Mouse (Mus musculus) heart, postnatal 36 days (tissue): ENCODE data around the gene Isy1. TPM values are rescaled to one million over a fixed set of nuclear protein-coding genes. Genes with fewer than 3 reads are reported as not detected.
"Not testable (repeated sequence)": the region's sequence is repeated elsewhere in the genome, so short reads cannot be mapped to it uniquely, and the experiment has no call there.

Experiments used
- DNase-seq, 2 experiments: peaks; one replicate each; pipeline ENCODE4 v3.0.0; 2021 to 2022
- intact Hi-C: fragments of 180-260 bp; cut with DNase I; formaldehyde crosslinking; loops from one replicate; pipeline ENCODE4 v1.15.1; 2025
- total RNA-seq, 2 experiments: library from RNA; stranded (reverse); gene quantifications; 2 replicates each; pipeline ENCODE4 v1.2.3; 2021

The Isy1 gene
- total RNA-seq, 2 experiments from 2014 or later: 18.7 to 18.9 TPM

- DNase-seq: no peak
- intact Hi-C loops: no loop called here
These were observed 57.9 kb downstream of the Isy1 start for GRCm38 (mm10) chr6:87780546-87781301.

DNA sequence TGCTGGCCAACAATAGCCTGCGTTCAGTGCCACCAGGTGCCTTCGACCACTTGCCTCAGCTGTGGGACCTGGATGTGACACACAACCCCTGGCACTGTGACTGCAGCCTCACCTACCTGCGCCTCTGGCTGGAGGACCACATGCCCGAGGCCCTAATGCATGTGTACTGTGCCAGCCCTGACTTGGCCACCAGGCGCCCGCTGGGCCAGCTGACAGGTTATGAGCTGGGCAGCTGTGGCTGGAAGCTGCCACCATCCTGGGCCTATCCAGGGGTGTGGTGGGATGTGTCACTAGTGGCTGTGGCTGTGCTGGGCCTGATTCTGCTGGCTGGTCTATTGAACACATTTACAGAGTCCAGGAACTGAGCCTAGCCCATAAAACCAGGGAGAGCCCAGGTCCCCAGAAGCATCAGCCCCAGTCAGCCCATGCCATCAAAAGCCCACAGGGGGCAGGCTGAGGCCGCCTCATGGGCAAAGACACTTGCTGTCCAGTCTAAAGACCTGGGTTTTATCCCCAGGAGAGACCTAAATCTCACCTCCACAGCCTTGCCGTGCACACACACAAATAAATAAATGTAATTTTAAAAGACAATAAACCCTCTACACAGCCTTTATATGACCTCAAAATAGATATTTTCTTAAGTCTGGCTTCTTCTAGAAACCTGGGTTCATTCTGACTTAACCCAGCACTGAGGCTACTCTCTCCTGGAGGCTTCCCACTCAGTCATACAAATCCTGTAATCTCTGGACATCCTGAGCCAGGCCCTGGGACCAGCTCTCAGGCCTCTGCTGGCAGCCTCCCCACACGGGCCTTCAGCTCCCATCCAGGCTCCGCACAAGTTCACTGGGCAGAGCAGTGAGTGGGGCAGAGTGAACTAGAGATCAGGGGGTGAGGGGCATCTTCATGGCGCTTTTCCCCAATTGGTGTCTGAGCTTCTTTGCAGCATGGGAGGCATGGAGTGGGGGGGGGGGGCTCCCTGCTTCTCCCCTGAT is 59.1 kb downstream of the Isy1 start:
- intact Hi-C loops: no loop called here
- DNase-seq: no peak

DNA sequence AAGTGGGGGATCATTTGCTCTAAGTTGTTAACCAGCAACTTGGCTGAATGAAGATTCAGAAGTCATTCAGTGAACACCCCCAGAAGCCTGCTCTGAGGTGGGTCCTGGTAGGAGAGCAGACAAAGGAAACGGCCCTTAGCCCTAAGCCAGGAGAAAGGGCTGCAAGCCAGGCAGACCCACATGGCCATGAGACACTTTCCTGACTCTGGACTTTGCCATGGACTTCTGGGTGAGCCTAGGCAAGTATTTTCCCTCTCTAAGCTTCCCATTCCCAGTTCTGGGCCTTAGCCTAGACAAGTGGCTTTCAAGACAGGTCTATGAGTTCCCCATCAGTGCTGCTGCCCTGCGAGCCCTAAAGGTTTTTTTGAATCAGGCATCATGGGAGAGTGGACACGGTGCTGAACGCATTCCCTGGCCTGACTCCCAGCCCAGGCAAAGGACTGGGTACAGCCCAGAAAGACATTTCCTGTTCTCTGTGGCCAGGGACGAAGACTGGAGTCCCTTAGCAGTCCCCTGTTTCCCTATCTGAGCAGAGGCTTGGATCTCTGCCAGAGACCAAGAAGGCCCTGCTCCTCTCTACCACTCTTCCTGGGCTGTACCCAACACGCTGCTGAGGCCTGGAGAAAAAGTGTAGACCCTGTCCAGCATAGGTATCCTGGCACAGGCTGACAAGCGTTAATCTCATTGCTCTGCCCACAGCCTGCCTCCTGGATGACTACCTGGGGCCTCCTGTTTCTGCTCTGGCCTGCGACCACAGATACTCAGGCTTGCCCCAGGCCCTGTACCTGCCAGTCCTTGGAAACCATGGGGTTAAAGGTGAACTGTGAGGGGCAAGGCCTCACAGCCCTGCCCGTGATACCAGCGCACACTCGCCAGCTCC is 60.1 kb downstream of the Isy1 start:
- no peak for DNase-seq
- intact Hi-C loops: no loop called here

GRCm38 (mm10) chr6:87777842-87778241 is 60.8 kb downstream of the Isy1 start, which contains the start of gene Gp9:
Gp9 (plus strand) TSS chr6:87778072.
- no peak for DNase-seq
- intact Hi-C loops: no loop called here

DNA sequence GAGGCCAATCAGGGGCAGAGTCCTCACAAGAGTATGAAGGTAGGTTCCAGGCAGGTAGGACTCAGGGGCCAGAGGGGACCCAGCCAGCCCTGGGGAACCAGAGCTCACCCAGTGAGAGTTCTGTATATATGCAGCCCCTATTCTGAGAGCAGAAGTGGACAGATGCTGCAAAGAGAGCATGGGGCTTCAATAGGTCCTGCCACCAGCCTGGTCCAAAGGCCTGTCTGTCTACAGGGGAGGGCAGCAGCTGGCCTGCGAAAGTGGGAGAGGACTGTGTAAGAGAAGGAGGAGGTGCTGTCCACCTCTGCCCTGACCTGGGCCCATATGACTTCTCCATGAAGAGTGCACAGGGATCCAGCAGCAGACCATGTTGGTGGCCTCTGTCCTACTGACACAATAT is 61.9 kb downstream of the Isy1 start:
- intact Hi-C loops: no loop called here

DNA sequence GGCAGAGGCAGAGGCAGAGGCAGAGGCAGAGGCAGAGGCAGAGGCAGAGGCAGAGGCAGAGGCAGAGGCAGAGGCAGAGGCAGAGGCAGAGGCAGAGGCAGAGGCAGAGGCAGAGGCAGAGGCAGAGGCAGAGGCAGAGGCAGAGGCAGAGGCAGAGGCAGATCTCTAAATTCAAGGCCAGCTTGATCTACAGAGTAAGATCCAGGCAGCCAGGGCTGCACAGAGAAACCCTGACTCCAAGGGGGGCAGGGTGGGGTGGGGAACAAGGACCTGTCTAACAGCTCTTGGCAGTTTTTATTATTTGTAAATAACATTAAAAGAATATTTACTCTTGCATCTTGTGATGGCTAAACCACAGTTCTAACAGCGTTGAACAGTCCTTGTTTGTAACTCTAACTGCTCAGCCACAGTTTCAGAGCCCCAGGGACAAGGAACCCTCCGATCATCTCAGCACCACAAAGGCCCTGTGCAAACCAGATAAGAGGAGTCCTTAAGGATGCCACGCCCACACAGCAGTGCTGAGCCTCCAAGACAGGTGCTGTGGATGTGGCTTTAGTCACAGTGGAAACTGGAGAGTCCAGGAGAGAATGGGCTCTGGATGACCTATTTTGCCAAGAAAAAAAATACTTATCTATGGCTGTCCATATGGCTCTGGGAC is 62.9 kb downstream of the Isy1 start:
- intact Hi-C loops: no loop called here
- DNase-seq: no peak

More for the DNA sequence above, 61.9 kb downstream of the Isy1 start:
- no peak for DNase-seq

GRCm38 (mm10) chr6:87774909-87775308 is 63.7 kb downstream of the Isy1 start:
- intact Hi-C loops: loop anchor here (5.0 kb wide), 1 partner anchor 73 kb away; no protein-coding TSS in a partner anchor
- DNase-seq: no peak

- DNase-seq: no peak
- intact Hi-C loops: loop anchor here (5.0 kb wide), 1 partner anchor 72 kb away; no protein-coding TSS in a partner anchor
These were observed 64.1 kb downstream of the Isy1 start for GRCm38 (mm10) chr6:87774466-87774865.

- intact Hi-C loops: loop anchor here (5.0 kb wide), 1 partner anchor 68 kb away; no protein-coding TSS in a partner anchor
- no peak for DNase-seq
These were observed 68.0 kb downstream of the Isy1 start for GRCm38 (mm10) chr6:87770626-87771025.

DNA sequence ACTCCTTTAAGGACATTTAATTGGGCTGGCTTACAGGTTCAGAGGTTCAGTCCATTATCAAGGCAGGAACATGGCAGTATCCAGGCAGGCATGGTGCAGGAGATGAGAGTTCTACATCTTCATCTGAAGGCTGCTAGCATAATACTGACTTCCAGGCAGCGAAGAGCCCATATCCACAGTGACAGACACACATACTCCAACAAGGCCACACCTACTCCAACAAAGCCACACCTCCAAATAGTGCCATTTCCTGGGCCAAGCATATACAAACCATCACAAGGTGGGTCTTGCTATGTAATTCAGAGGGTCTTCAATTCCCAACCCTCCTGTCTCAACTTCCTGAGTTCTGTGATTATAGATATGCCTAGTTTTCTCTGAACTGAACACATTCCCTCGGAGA is 74.3 kb downstream of the Isy1 start:
- intact Hi-C loops: loop anchor here (5.0 kb wide), 3 partner anchors 73 to 233 kb away; partner anchors contain the start of genes Copg1, Gm45140 and Isy1
- DNase-seq: not testable (repeated sequence)

Other genes starting within 250 kb of the Isy1 start
- under 1 TPM; 0.43 to 0.50 TPM for gene Prokr1, start 248.1 kb downstream of the Isy1 start, total RNA-seq
- gene Aplf, start 166.6 kb downstream of the Isy1 start, total RNA-seq: 1 to 10 TPM; 2.3 to 3.4 TPM
- gene Efcc1, start 107.9 kb downstream of the Isy1 start, total RNA-seq: 1 to 10 TPM; 1.2 to 1.4 TPM
- 1 to 10 TPM in 1 of 2 experiments, under 1 TPM in 1; 0.94 to 1.1 TPM for gene Gp9, start 60.7 kb downstream of the Isy1 start, total RNA-seq
- gene Rab43, start 26.6 kb downstream of the Isy1 start, total RNA-seq: 10 to 100 TPM; 10.7 to 11.1 TPM
- gene Gm45140, start 3.0 kb downstream of the Isy1 start, total RNA-seq: 1 to 10 TPM in 1 of 2 experiments, under 1 TPM in 1; 0.79 to 2.0 TPM
- gene Cnbp, start 12.3 kb upstream of the Isy1 start, total RNA-seq: 100 to 1,000 TPM; 303 to 349 TPM
- 10 to 100 TPM; 41.6 to 42.2 TPM for gene Copg1, start 49.0 kb upstream of the Isy1 start, total RNA-seq
- 1 to 10 TPM; 9.5 to 9.9 TPM for gene Hmces, start 75.1 kb upstream of the Isy1 start, total RNA-seq
- gene H1fx, start 142.8 kb upstream of the Isy1 start, total RNA-seq: 1 to 10 TPM; 1.9 to 2.7 TPM
- gene Rab7, start 206.5 kb upstream of the Isy1 start, total RNA-seq: 100 to 1,000 TPM; 253 to 304 TPM
- gene Rpn1, start 245.7 kb upstream of the Isy1 start, total RNA-seq: 100 to 1,000 TPM in 1 of 2 experiments, 10 to 100 TPM in 1; 95.1 to 102 TPM